Mouse (Mus musculus) G1E (cell line): ENCODE results near the gene Vwc2l.

Experiments
- CTCF ChIP-seq: IDR thresholded peaks from 2 replicates; pipeline ENCODE4 v1.5.1; 2012; ENCODE audit warnings: low read depth, low read length, inconsistent platforms, mixed read lengths
- GATA1 ChIP-seq: IDR thresholded peaks from 2 replicates; pipeline ENCODE4 v1.6.1; 2012; ENCODE audit warnings: borderline replicate concordance, low read length, inconsistent platforms, mixed read lengths
- GATA2 ChIP-seq: IDR thresholded peaks from 2 replicates; pipeline ENCODE4 v1.6.1; 2012; ENCODE audit warnings: low read depth, low read length, inconsistent platforms, borderline replicate concordance
- POLR2AphosphoS5 ChIP-seq: IDR thresholded peaks from 2 replicates; pipeline ENCODE4 v1.6.1; 2012; ENCODE audit warnings: low read depth, low read length, inconsistent platforms; ENCODE audit not compliant: insufficient replicate concordance
- TAL1 ChIP-seq: conservative IDR thresholded peaks from 2 replicates; pipeline ENCODE4 v1.6.1; 2012; ENCODE audit warnings: low read depth, low read length, inconsistent platforms, mixed read lengths

GRCm38 (mm10) chr1:70725045-70725444, 470 bp upstream of the Vwc2l start:
- TF ChIP-seq TAL1 (no peak), CTCF (no peak), GATA2 (no peak), GATA1 (no peak), POLR2AphosphoS5 (no peak)
